Mouse (Mus musculus) hindbrain, embryonic 14.5 days (tissue): ENCODE measurements around the gene Aqp6. TPM values are rescaled to one million over a fixed set of nuclear protein-coding genes. Genes with fewer than 3 reads are reported as not detected.
A peak's percentile ranks its signal among the peaks of the same experiment; 100 is the strongest.

Source experiments
- ATAC-seq: fragments of 200-750 bp; cut with Nextera tagmentation; 2 replicates; pipeline ENCODE4 v1.8.0; 2017; ENCODE audit warnings: moderate number of reproducible peaks, mild to moderate bottlenecking, moderate TSS enrichment, moderate library complexity; ENCODE audit not compliant: low FRiP score
- DNase-seq: peaks from one replicate; pipeline ENCODE4 v3.0.0-alpha.2; 2015; ENCODE audit warnings: low spot score
- H3K27ac ChIP-seq: fragments of 300-500 bp; sonication (generic); 2 replicates; pipeline ENCODE4 v1.5.1; 2014; ENCODE audit warnings: mild to moderate bottlenecking, moderate library complexity
- H3K27me3 ChIP-seq: fragments of 300-500 bp; sonication (generic); 2 replicates; pipeline ENCODE4 v1.6.1; 2014; ENCODE audit warnings: mild to moderate bottlenecking, low read length, mixed read lengths; ENCODE audit not compliant: control insufficient read depth, insufficient read depth
- H3K36me3 ChIP-seq: fragments of 300-500 bp; sonication (generic); replicated peaks from 2 replicates; pipeline ENCODE4 v1.6.1; 2014; ENCODE audit not compliant: control insufficient read depth, insufficient read depth
- H3K4me1 ChIP-seq: fragments of 300-500 bp; sonication (generic); replicated peaks from 2 replicates; pipeline ENCODE4 v1.6.1; 2014; ENCODE audit warnings: antibody characterized with exemption, low read length, mixed read lengths; ENCODE audit not compliant: control insufficient read depth, insufficient read depth
- H3K4me2 ChIP-seq: fragments of 300-500 bp; sonication (generic); replicated peaks from 2 replicates; pipeline ENCODE4 v1.6.1; 2014; ENCODE audit warnings: mild to moderate bottlenecking, moderate library complexity
- H3K4me3 ChIP-seq: fragments of 300-500 bp; sonication (generic); replicated peaks from 2 replicates; pipeline ENCODE4 v1.5.1; 2014; ENCODE audit warnings: mild to moderate bottlenecking, low read length
- H3K9ac ChIP-seq: fragments of 300-500 bp; sonication (generic); 2 replicates; pipeline ENCODE4 v1.6.1; 2014
- H3K9me3 ChIP-seq: fragments of 300-500 bp; sonication (generic); 2 replicates; pipeline ENCODE4 v1.6.1; 2016; ENCODE audit warnings: low read length; ENCODE audit not compliant: control insufficient read depth
- WGBS: fragments of 180-500 bp; shearing (Covaris S2); extraction: QIAGEN DNeasy Blood & Tissue Kit; methylation state at CpG from one replicate; pipeline ENCODE4 v1.1.7; 2014; 5-methylcytosine and 5-hydroxymethylcytosine counted together
- polyA plus RNA-seq: library from polyadenylated mRNA; unstranded; fragments of >200 nt; fragmentation: Nextera tagmentation; extraction: Ambion mirVana; gene quantifications from 2 replicates; pipeline ENCODE4 v1.2.1, GENCODE M21; 2014

The Aqp6 gene
- polyA plus RNA-seq, 1 experiment from 2014 or later, result 1.2 TPM

GRCm38 (mm10) chr15:99619821-99620220 is 18.6 kb downstream of the Aqp6 start:
- Histone ChIP-seq H3K27ac (0 out of 2 replicates have a peak overlapping the region, but pooled peaks have one; percentile 9), H3K4me3 (no peak overlapping the region), H3K27me3 (no peaks in the 10 kb centered on the region), H3K4me2 (no peak overlapping the region), H3K9ac (no peak overlapping the region), H3K36me3 (peaks cover 29% of the 10 kb centered on the region), H3K9me3 (no peaks in the 10 kb centered on the region), H3K4me1 (peaks cover 3% of the 10 kb centered on the region; the same call in 1 of the 2 replicates)
- ATAC-seq (no peak), DNase-seq (no peak)
- 68% methylated on average over 4 of the region's 4 CpGs for WGBS

- H3K4me2 ChIP-seq, result no peak overlapping the region
- WGBS, result 93% methylated on average over 11 of the region's 11 CpGs
- H3K36me3 ChIP-seq, result peaks cover 46% of the 10 kb centered on the region
Measured at GRCm38 (mm10) chr15:99622063-99622462, 20.9 kb downstream of the Aqp6 start.

GRCm38 (mm10) chr15:99631618-99632017 is 30.4 kb downstream of the Aqp6 start:
- ATAC-seq (no peak), DNase-seq (no peak)
- no peaks in the 10 kb centered on the region for H3K9me3 ChIP-seq
- peaks cover 51% of the 10 kb centered on the region for H3K36me3 ChIP-seq
- no peaks in the 10 kb centered on the region; the same call in 1 of the 2 replicates for H3K4me1 ChIP-seq
- H3K9ac ChIP-seq, result no peak overlapping the region
- H3K4me3 ChIP-seq, result no peak overlapping the region
- no peak overlapping the region for H3K27ac ChIP-seq
- H3K27me3 ChIP-seq, result no peaks in the 10 kb centered on the region
- H3K4me2 ChIP-seq, result no peak overlapping the region

More at GRCm38 (mm10) chr15:99622063-99622462, 20.9 kb downstream of the Aqp6 start:
- Histone ChIP-seq H3K27me3 (no peaks in the 10 kb centered on the region), H3K4me3 (no peak overlapping the region), H3K27ac (no peak overlapping the region), H3K4me1 (no peaks in the 10 kb centered on the region), H3K9ac (no peak overlapping the region), H3K9me3 (no peaks in the 10 kb centered on the region)
- ATAC-seq (no peak), DNase-seq (no peak)

GRCm38 (mm10) chr15:99634702-99635101 is 33.5 kb downstream of the Aqp6 start:
- 94% methylated on average over 7 of the region's 7 CpGs for WGBS

GRCm38 (mm10) chr15:99637405-99638123 is 36.4 kb downstream of the Aqp6 start:
- H3K27ac ChIP-seq, result peak overlapping the region; percentile 92
- H3K9ac ChIP-seq, result peak overlapping the region; percentile 48
- H3K27me3 ChIP-seq, result no peaks in the 10 kb centered on the region
- DNase-seq (no peak), ATAC-seq (0 out of 2 replicates have a peak, but pooled peaks have one; percentile 17)
- WGBS, result 32% methylated on average over 12 of the region's 12 CpGs
- peaks cover 17% of the 10 kb centered on the region for H3K36me3 ChIP-seq
- H3K4me3 ChIP-seq, result no peak overlapping the region
- H3K9me3 ChIP-seq, result no peaks in the 10 kb centered on the region
- peaks cover 17% of the 10 kb centered on the region for H3K4me1 ChIP-seq
- H3K4me2 ChIP-seq, result peak overlapping the region; percentile 35

More at GRCm38 (mm10) chr15:99634702-99635101, 33.5 kb downstream of the Aqp6 start:
- no peak for ATAC-seq
- H3K4me3 ChIP-seq, result no peak overlapping the region
- H3K4me1 ChIP-seq, result peaks cover 15% of the 10 kb centered on the region
- H3K27ac ChIP-seq, result no peak overlapping the region
- no peak for DNase-seq
- peaks cover 45% of the 10 kb centered on the region for H3K36me3 ChIP-seq
- H3K27me3 ChIP-seq, result no peaks in the 10 kb centered on the region
- H3K4me2 ChIP-seq, result no peak overlapping the region
- H3K9ac ChIP-seq, result no peak overlapping the region
- H3K9me3 ChIP-seq, result no peaks in the 10 kb centered on the region

GRCm38 (mm10) chr15:99638124-99638485 is 36.9 kb downstream of the Aqp6 start:
- H3K27me3 ChIP-seq, result no peaks in the 10 kb centered on the region
- no peak overlapping the region for H3K9ac ChIP-seq
- H3K27ac ChIP-seq, result peak overlapping the region; percentile 92
- DNase-seq, result no peak
- WGBS, result 62% methylated on average over 5 of the region's 5 CpGs
- no peak for ATAC-seq
- H3K4me1 ChIP-seq, result peaks cover 20% of the 10 kb centered on the region
- no peak overlapping the region for H3K4me2 ChIP-seq
- H3K4me3 ChIP-seq, result no peak overlapping the region
- H3K36me3 ChIP-seq, result peaks cover 16% of the 10 kb centered on the region
- no peaks in the 10 kb centered on the region for H3K9me3 ChIP-seq

GRCm38 (mm10) chr15:99642622-99643021 is 41.4 kb downstream of the Aqp6 start:
- no peak overlapping the region for H3K4me3 ChIP-seq
- 39% methylated on average over 6 of the region's 6 CpGs for WGBS
- H3K9me3 ChIP-seq, result no peaks in the 10 kb centered on the region
- H3K27ac ChIP-seq, result peak overlapping the region; percentile 61
- H3K4me2 ChIP-seq, result peak overlapping the region; percentile 19; the same call in 1 of the 2 replicates
- no peak for ATAC-seq
- DNase-seq, result no peak
- H3K36me3 ChIP-seq, result peaks cover 7% of the 10 kb centered on the region; the same call in 1 of the 2 replicates
- no peaks in the 10 kb centered on the region for H3K27me3 ChIP-seq
- H3K9ac ChIP-seq, result no peak overlapping the region
- peaks cover 38% of the 10 kb centered on the region for H3K4me1 ChIP-seq

- H3K27me3 ChIP-seq, result no peaks in the 10 kb centered on the region
- H3K27ac ChIP-seq, result peak overlapping the region; percentile 34
- H3K4me1 ChIP-seq, result peaks cover 44% of the 10 kb centered on the region
- H3K36me3 ChIP-seq, result 0 out of 2 replicates have a peak, but pooled peaks cover 7% of the 10 kb centered on the region
- H3K4me2 ChIP-seq, result no peak overlapping the region
- no peak overlapping the region for H3K4me3 ChIP-seq
- WGBS, result 68% methylated on average over 10 of the region's 10 CpGs
- DNase-seq (no peak), ATAC-seq (no peak)
- peak overlapping the region; percentile 1 for H3K9ac ChIP-seq
- no peaks in the 10 kb centered on the region for H3K9me3 ChIP-seq
Measured at GRCm38 (mm10) chr15:99643832-99644231, 42.6 kb downstream of the Aqp6 start.

GRCm38 (mm10) chr15:99644776-99645175 is 43.6 kb downstream of the Aqp6 start:
- Histone ChIP-seq H3K9ac (peak overlapping the region; percentile 1; the same call in 1 of the 2 replicates), H3K36me3 (no peaks in the 10 kb centered on the region), H3K4me3 (no peak overlapping the region), H3K9me3 (no peaks in the 10 kb centered on the region), H3K27ac (peak overlapping the region; percentile 34), H3K4me2 (peak overlapping the region; percentile 18; the same call in 1 of the 2 replicates), H3K27me3 (no peaks in the 10 kb centered on the region), H3K4me1 (peaks cover 53% of the 10 kb centered on the region)
- ATAC-seq (no peak), DNase-seq (no peak)
- WGBS, result 27% methylated on average over 7 of the region's 7 CpGs
